In genomic region chr14:27070128-27070527, GRCm38 (mm10) we compare ENCODE assay signal across 11 mouse cellular contexts. TPM values are rescaled to one million over a fixed set of nuclear protein-coding genes. Genes with fewer than 3 reads are reported as not detected.
DNase-seq lines count a peak whose midpoint lies in the region; ATAC-seq lines count a peak whose summit lies in the region.
"Had no signal": no experiment of that assay in that cellular context is flagged by ENCODE, and none has a peak within 500 bp of the region (broad histone marks: within the 10 kb centered on the region; RNA-seq: fewer than 3 reads in every experiment).

No protein-coding gene starts in this region.

- WGBS in forebrain, embryonic 10.5 days, result 41% methylated on average over 3 of the region's 3 CpGs
- 43% methylated on average over 3 of the region's 3 CpGs for WGBS in forebrain, embryonic 16.5 days
- 51% methylated on average over 3 of the region's 3 CpGs for WGBS in hindbrain, embryonic 13.5 days
- WGBS in hindbrain, embryonic 14.5 days, result 57% methylated on average over 3 of the region's 3 CpGs
- WGBS in embryonic facial prominence, embryonic 11.5 days, result 18% methylated on average over 3 of the region's 3 CpGs
- 19% methylated on average over 3 of the region's 3 CpGs for WGBS in limb, embryonic 15.5 days

- no peak for DNase-seq in forebrain, embryonic 10.5 days (ENCODE audit: extremely low spot score, low spot score)
- no peak for DNase-seq in hindbrain, embryonic 14.5 days (ENCODE audit: low spot score)
- DNase-seq in embryonic facial prominence, embryonic 11.5 days (ENCODE audit: low spot score), result no peak
- DNase-seq in thymus, postnatal 14 days, result no peak
- no peak for DNase-seq in layer of hippocampus, adult 9-11 months
- DNase-seq: cerebellum, postnatal 25 days; lung, adult 2 months had no signal

- H3K36me3 ChIP-seq in forebrain, embryonic 10.5 days (replicated peaks), result no peaks in the 10 kb centered on the region
- H3K36me3 ChIP-seq in forebrain, embryonic 16.5 days (ENCODE audit: control insufficient read depth, insufficient read depth), result no peaks in the 10 kb centered on the region
- H3K36me3 ChIP-seq in hindbrain, embryonic 13.5 days, result no peaks in the 10 kb centered on the region
- no peaks in the 10 kb centered on the region for H3K36me3 ChIP-seq in hindbrain, embryonic 14.5 days (replicated peaks; ENCODE audit: control insufficient read depth, insufficient read depth)
- H3K36me3 ChIP-seq in embryonic facial prominence, embryonic 11.5 days (replicated peaks; ENCODE audit: control insufficient read depth, insufficient read depth, low read depth, low read length), result no peaks in the 10 kb centered on the region
- no peaks in the 10 kb centered on the region for H3K36me3 ChIP-seq in limb, embryonic 15.5 days

- peaks cover 100% of the 10 kb centered on the region for H3K4me1 ChIP-seq in forebrain, embryonic 10.5 days
- peaks cover 27% of the 10 kb centered on the region for H3K4me1 ChIP-seq in forebrain, embryonic 16.5 days (replicated peaks; ENCODE audit: control insufficient read depth, insufficient read depth, low read length)
- H3K4me1 ChIP-seq in hindbrain, embryonic 13.5 days (replicated peaks), result peaks cover 84% of the 10 kb centered on the region
- peaks cover 57% of the 10 kb centered on the region for H3K4me1 ChIP-seq in hindbrain, embryonic 14.5 days (replicated peaks; ENCODE audit: control insufficient read depth, insufficient read depth, low read length)
- peaks cover 42% of the 10 kb centered on the region for H3K4me1 ChIP-seq in embryonic facial prominence, embryonic 11.5 days (ENCODE audit: control insufficient read depth, insufficient read depth, low read length)
- H3K4me1 ChIP-seq in limb, embryonic 15.5 days, result peaks cover 86% of the 10 kb centered on the region

- H3K4me3 ChIP-seq in forebrain, embryonic 10.5 days, result no peak overlapping the region
- H3K4me3 ChIP-seq in forebrain, embryonic 16.5 days (replicated peaks; ENCODE audit: low read length), result no peak overlapping the region
- H3K4me3 ChIP-seq in hindbrain, embryonic 13.5 days, result no peak overlapping the region
- no peak overlapping the region for H3K4me3 ChIP-seq in hindbrain, embryonic 14.5 days (replicated peaks; ENCODE audit: low read length)
- no peak overlapping the region for H3K4me3 ChIP-seq in embryonic facial prominence, embryonic 11.5 days (ENCODE audit: low read depth, low read length)
- no peak overlapping the region for H3K4me3 ChIP-seq in limb, embryonic 15.5 days
- H3K4me3 ChIP-seq: megakaryocyte, embryonic 14.5 days had no signal

- no peaks in the 10 kb centered on the region for H3K9me3 ChIP-seq in forebrain, embryonic 10.5 days
- H3K9me3 ChIP-seq in forebrain, embryonic 16.5 days (ENCODE audit: control insufficient read depth, low read length), result no peaks in the 10 kb centered on the region
- no peaks in the 10 kb centered on the region for H3K9me3 ChIP-seq in hindbrain, embryonic 13.5 days
- H3K9me3 ChIP-seq in hindbrain, embryonic 14.5 days (ENCODE audit: control insufficient read depth, low read length), result no peaks in the 10 kb centered on the region
- no peaks in the 10 kb centered on the region for H3K9me3 ChIP-seq in embryonic facial prominence, embryonic 11.5 days (replicated peaks; ENCODE audit: control insufficient read depth, low read length)
- no peaks in the 10 kb centered on the region for H3K9me3 ChIP-seq in limb, embryonic 15.5 days
- H3K9me3 ChIP-seq: megakaryocyte, embryonic 14.5 days had no signal

- peaks cover 47% of the 10 kb centered on the region for H3K27me3 ChIP-seq in forebrain, embryonic 10.5 days (ENCODE audit: poor library complexity, severe bottlenecking)
- H3K27me3 ChIP-seq in forebrain, embryonic 16.5 days (replicated peaks; ENCODE audit: control insufficient read depth, insufficient read depth, low read length), result no peaks in the 10 kb centered on the region
- H3K27me3 ChIP-seq in hindbrain, embryonic 13.5 days, result peaks cover 4% of the 10 kb centered on the region; the same call in 1 of the 2 replicates
- H3K27me3 ChIP-seq in hindbrain, embryonic 14.5 days (ENCODE audit: control insufficient read depth, insufficient read depth, low read length), result no peaks in the 10 kb centered on the region
- no peaks in the 10 kb centered on the region for H3K27me3 ChIP-seq in embryonic facial prominence, embryonic 11.5 days (ENCODE audit: control insufficient read depth, insufficient read depth, low read length)
- H3K27me3 ChIP-seq in limb, embryonic 15.5 days, result no peaks in the 10 kb centered on the region

- ATAC-seq in forebrain, embryonic 16.5 days, result no peak
- no peak for ATAC-seq in hindbrain, embryonic 13.5 days (ENCODE audit: low FRiP score)
- no peak for ATAC-seq in hindbrain, embryonic 14.5 days (ENCODE audit: low FRiP score)
- no peak for ATAC-seq in embryonic facial prominence, embryonic 11.5 days (replicated peaks; ENCODE audit: insufficient number of reproducible peaks, low FRiP score, low TSS enrichment, low read depth)
- ATAC-seq in limb, embryonic 15.5 days (ENCODE audit: insufficient number of reproducible peaks, low FRiP score, low TSS enrichment, low read depth), result no peak

- peak overlapping the region; percentile 63; the same call in 1 of the 2 replicates for H3K27ac ChIP-seq in forebrain, embryonic 10.5 days
- H3K27ac ChIP-seq in forebrain, embryonic 16.5 days (ENCODE audit: low read length), result no peak overlapping the region
- 0 out of 2 replicates have a peak overlapping the region, but pooled peaks have one; percentile 13 for H3K27ac ChIP-seq in hindbrain, embryonic 13.5 days
- H3K27ac ChIP-seq in hindbrain, embryonic 14.5 days, result no peak overlapping the region
- H3K27ac ChIP-seq in embryonic facial prominence, embryonic 11.5 days (replicated peaks; ENCODE audit: low read depth, low read length), result peak overlapping the region; percentile 42
- H3K27ac ChIP-seq in limb, embryonic 15.5 days, result peak overlapping the region; percentile 81

- no peak overlapping the region for H3K9ac ChIP-seq in forebrain, embryonic 16.5 days (replicated peaks; ENCODE audit: low read depth, low read length)
- no peak overlapping the region for H3K9ac ChIP-seq in hindbrain, embryonic 13.5 days
- no peak overlapping the region for H3K9ac ChIP-seq in hindbrain, embryonic 14.5 days
- no peak overlapping the region for H3K9ac ChIP-seq in embryonic facial prominence, embryonic 11.5 days (replicated peaks; ENCODE audit: low read length)
- no peak overlapping the region for H3K9ac ChIP-seq in limb, embryonic 15.5 days

- H3K4me2 ChIP-seq in forebrain, embryonic 16.5 days (ENCODE audit: low read length), result no peak overlapping the region
- H3K4me2 ChIP-seq in hindbrain, embryonic 13.5 days, result no peak overlapping the region
- no peak overlapping the region for H3K4me2 ChIP-seq in hindbrain, embryonic 14.5 days (replicated peaks)
- no peak overlapping the region for H3K4me2 ChIP-seq in embryonic facial prominence, embryonic 11.5 days (ENCODE audit: low read depth, low read length)
- no peak overlapping the region for H3K4me2 ChIP-seq in limb, embryonic 15.5 days

RNA-seq across cellular contexts. Expression of gene Il17rd, which starts 31.4 kb away (rescaled TPM):
- polyA plus RNA-seq in forebrain, embryonic 10.5 days (2016; fragmentation: Nextera tagmentation; extraction: Ambion mirVana), result 7.4 and 9.6 TPM in 2 replicates
- 1.5 and 1.9 TPM in 2 replicates for polyA plus RNA-seq in forebrain, embryonic 16.5 days (2015; fragmentation: Nextera tagmentation; extraction: Ambion mirVana)
- polyA plus RNA-seq in hindbrain, embryonic 13.5 days (2015; fragmentation: Nextera tagmentation; extraction: Ambion mirVana), result 2.8 and 3.4 TPM in 2 replicates
- 2.8 TPM in 2 replicates for polyA plus RNA-seq in hindbrain, embryonic 14.5 days (2014; fragmentation: Nextera tagmentation; extraction: Ambion mirVana)
- polyA plus RNA-seq in embryonic facial prominence, embryonic 11.5 days (2014; fragmentation: Nextera tagmentation; extraction: Ambion mirVana), result 6.7 and 6.9 TPM in 2 replicates
- polyA plus RNA-seq in limb, embryonic 15.5 days (2015; fragmentation: Nextera tagmentation; extraction: Ambion mirVana), result 4.7 and 5.7 TPM in 2 replicates

RNA-seq across cellular contexts. Expression of gene Arhgef3, which starts 44.6 kb away (rescaled TPM):
- 1.6 and 2.4 TPM in 2 replicates for polyA plus RNA-seq in forebrain, embryonic 10.5 days (2016; fragmentation: Nextera tagmentation; extraction: Ambion mirVana)
- polyA plus RNA-seq in forebrain, embryonic 16.5 days (2015; fragmentation: Nextera tagmentation; extraction: Ambion mirVana), result 5.1 and 5.4 TPM in 2 replicates
- polyA plus RNA-seq in hindbrain, embryonic 13.5 days (2015; fragmentation: Nextera tagmentation; extraction: Ambion mirVana), result 6.1 and 6.2 TPM in 2 replicates
- polyA plus RNA-seq in hindbrain, embryonic 14.5 days (2014; fragmentation: Nextera tagmentation; extraction: Ambion mirVana), result 11.8 and 17.3 TPM in 2 replicates
- polyA plus RNA-seq in embryonic facial prominence, embryonic 11.5 days (2014; fragmentation: Nextera tagmentation; extraction: Ambion mirVana), result 5.4 and 6.8 TPM in 2 replicates
- 19.7 and 19.9 TPM in 2 replicates for polyA plus RNA-seq in limb, embryonic 15.5 days (2015; fragmentation: Nextera tagmentation; extraction: Ambion mirVana)

Comparison
In these comparisons a context has a peak if more than half of its experiments do, and no peak if none do; other contexts are left out.
1. H3K27ac ChIP-seq: peak in forebrain, embryonic 10.5 days (single experiment), hindbrain, embryonic 13.5 days (single experiment), embryonic facial prominence, embryonic 11.5 days (single experiment) and limb, embryonic 15.5 days (single experiment); none in forebrain, embryonic 16.5 days (single experiment) and hindbrain, embryonic 14.5 days (single experiment).